Comparison of ENCODE assay signal across 28 mouse cellular contexts in genomic region chr6:138075723-138076122, GRCm38 (mm10). TPM values are rescaled to one million over a fixed set of nuclear protein-coding genes. Genes with fewer than 3 reads are reported as not detected.
A peak's percentile ranks its signal among the peaks of the same experiment; 100 is the strongest.
DNase-seq lines count a peak whose midpoint lies in the region; ATAC-seq and TF ChIP-seq lines count a peak whose summit lies in the region.
"Had no signal": no experiment of that assay in that cellular context is flagged by ENCODE, and none has a peak within 500 bp of the region (broad histone marks: within the 10 kb centered on the region; RNA-seq: fewer than 3 reads in every experiment).

No protein-coding gene starts in this region.

- no peaks in the 10 kb centered on the region for H3K9me3 ChIP-seq in liver, postnatal 0 days (ENCODE audit: low read length)
- no peaks in the 10 kb centered on the region for H3K9me3 ChIP-seq in liver, embryonic 12.5 days (replicated peaks)
- H3K9me3 ChIP-seq: embryonic facial prominence, embryonic 12.5 days; embryonic facial prominence, embryonic 15.5 days; heart, embryonic 12.5 days; heart, embryonic 15.5 days; hindbrain, embryonic 10.5 days; hindbrain, embryonic 13.5 days had no signal

- H3K27me3 ChIP-seq in liver, postnatal 0 days (ENCODE audit: insufficient read depth, low read length) = no peaks in the 10 kb centered on the region
- H3K27me3 ChIP-seq in liver, embryonic 12.5 days (replicated peaks) = no peaks in the 10 kb centered on the region
- H3K27me3 ChIP-seq: embryonic facial prominence, embryonic 12.5 days; embryonic facial prominence, embryonic 15.5 days; heart, embryonic 12.5 days; heart, embryonic 15.5 days; hindbrain, embryonic 13.5 days had no signal

- no peak overlapping the region for H3K9ac ChIP-seq in liver, postnatal 0 days (replicated peaks)
- H3K9ac ChIP-seq in liver, embryonic 12.5 days = no peak overlapping the region
- H3K9ac ChIP-seq: embryonic facial prominence, embryonic 12.5 days; embryonic facial prominence, embryonic 15.5 days; forebrain, postnatal 0 days; heart, embryonic 12.5 days; heart, embryonic 15.5 days; hindbrain, embryonic 13.5 days had no signal

- H3K4me1 ChIP-seq in liver, postnatal 0 days (ENCODE audit: insufficient read depth) = peaks cover 7% of the 10 kb centered on the region; the same call in 1 of the 2 replicates
- H3K4me1 ChIP-seq in liver, embryonic 12.5 days = no peaks in the 10 kb centered on the region
- H3K4me1 ChIP-seq: embryonic facial prominence, embryonic 15.5 days; heart, embryonic 12.5 days; hindbrain, embryonic 10.5 days; hindbrain, embryonic 13.5 days had no signal

- no peak for TF ChIP-seq CTCF in liver, postnatal 0 days (IDR thresholded peaks at IDR 0.05; ENCODE audit: low read depth)

- H3K4me2 ChIP-seq in liver, postnatal 0 days (ENCODE audit: low read depth, low read length) = no peak overlapping the region
- H3K4me2 ChIP-seq in liver, embryonic 12.5 days = no peak overlapping the region
- H3K4me2 ChIP-seq: embryonic facial prominence, embryonic 12.5 days; embryonic facial prominence, embryonic 15.5 days; heart, embryonic 12.5 days; heart, embryonic 15.5 days; hindbrain, embryonic 13.5 days had no signal

- no peak overlapping the region for H3K4me3 ChIP-seq in liver, postnatal 0 days (ENCODE audit: low read depth, low read length)
- no peak overlapping the region for H3K4me3 ChIP-seq in liver, embryonic 12.5 days
- H3K4me3 ChIP-seq: embryonic facial prominence, embryonic 12.5 days; embryonic facial prominence, embryonic 15.5 days; heart, embryonic 12.5 days; heart, embryonic 15.5 days; hindbrain, embryonic 10.5 days; hindbrain, embryonic 13.5 days had no signal

- DNase-seq in adrenal gland, adult 2 months = peak; percentile 28
- no peak for DNase-seq in adrenal gland, postnatal 4 days (ENCODE audit: low spot score in 2 of 2)
- no peak for DNase-seq in liver, postnatal 0 days
- no peak for DNase-seq in frontal cortex, postnatal 36 days (ENCODE audit: low spot score in 2 of 2)
- DNase-seq: adrenal gland, postnatal 10 days; adrenal gland, postnatal 36 days; cerebellum, adult 11 months; cerebellum, adult 2 months; cerebellum, adult 9-11 months; cerebellum, postnatal 25 days; forebrain, postnatal 0 days; gastrocnemius, postnatal 25 days; heart, postnatal 10 days; heart, postnatal 36 days had no signal

- no peak overlapping the region for H3K27ac ChIP-seq in liver, postnatal 0 days (ENCODE audit: low read depth)
- no peak overlapping the region for H3K27ac ChIP-seq in liver, embryonic 12.5 days
- H3K27ac ChIP-seq: embryonic facial prominence, embryonic 12.5 days; embryonic facial prominence, embryonic 15.5 days; heart, embryonic 15.5 days; hindbrain, embryonic 10.5 days; hindbrain, embryonic 13.5 days had no signal

- no peaks in the 10 kb centered on the region for H3K36me3 ChIP-seq in liver, postnatal 0 days (replicated peaks; ENCODE audit: insufficient read depth, low read length)
- H3K36me3 ChIP-seq in liver, embryonic 12.5 days = no peaks in the 10 kb centered on the region
- H3K36me3 ChIP-seq: embryonic facial prominence, embryonic 12.5 days; embryonic facial prominence, embryonic 15.5 days; heart, embryonic 12.5 days; heart, embryonic 15.5 days; hindbrain, embryonic 10.5 days; hindbrain, embryonic 13.5 days had no signal

- peak; percentile 76 for ATAC-seq in liver, postnatal 0 days
- ATAC-seq in liver, embryonic 12.5 days = no peak
- peak; percentile 61 for ATAC-seq in granulocyte monocyte progenitor cell, adult 5-6 weeks (replicated peaks; ENCODE audit: poor library complexity, severe bottlenecking)
- ATAC-seq: activated CD4-positive, CD25-positive, alpha-beta regulatory T cell, adult 4 months; forebrain, embryonic 14.5 days; forebrain, postnatal 0 days; hindbrain, embryonic 16.5 days had no signal

- 86% methylated on average over 1 of the region's 1 CpGs for WGBS in liver, postnatal 0 days (ENCODE audit: insufficient replicate concordance)
- 79% methylated on average over 1 of the region's 1 CpGs for WGBS in liver, embryonic 12.5 days (ENCODE audit: insufficient replicate concordance)

- TF ChIP-seq EP300 in liver, postnatal 0 days (IDR thresholded peaks at IDR 0.05; ENCODE audit: low read depth) = 0 out of 2 replicates have a peak, but pooled peaks have one; percentile 24

RNA-seq across cellular contexts. Expression of gene Slc15a5, which starts 4.0 kb away (rescaled TPM):
- 1 to 10 TPM in 1 of 2 experiments, under 1 TPM in 1; 0.62 to 4.6 TPM for total RNA-seq in adrenal gland, adult 2 months (2021)
- polyA plus RNA-seq in adrenal gland, adult 2 months (2012; rRNA removed) = 0.39 and 0.94 TPM in 2 replicates
- under 1 TPM in 1 of 2 experiments, not detected in 1; 0.54 TPM for total RNA-seq in adrenal gland, postnatal 4 days (2021)
- not detected in 2 replicates for polyA plus RNA-seq in liver, postnatal 0 days (2015; fragmentation: Nextera tagmentation; extraction: Ambion mirVana)
- polyA plus RNA-seq in liver, embryonic 12.5 days (2016; fragmentation: Nextera tagmentation; extraction: Ambion mirVana) = not detected in 2 replicates
- not detected in 2 replicates for total RNA-seq in granulocyte monocyte progenitor cell, adult 5-6 weeks (2014; fragmentation: Nextera tagmentation)
- total RNA-seq in granulocyte monocyte progenitor cell, adult 5-6 weeks (2017) = not detected in 2 replicates
- total RNA-seq: adrenal gland, postnatal 10 days; common myeloid progenitor, adult 5-6 weeks; ES-E14; heart, postnatal 10 days; heart, postnatal 36 days had no signal
- polyA plus RNA-seq: activated CD4-positive, CD25-positive, alpha-beta regulatory T cell, adult 4 months; cerebellum, adult 2 months; forebrain, embryonic 11.5 days; forebrain, embryonic 14.5 days; heart, embryonic 12.5 days; hindbrain, embryonic 10.5 days; hindbrain, embryonic 16.5 days had no signal
